Mouse (Mus musculus): ENCODE results near the gene Snapc4.

The Snapc4 gene

GRCm38 (mm10) chr2:26339204-26339551, 41.3 kb downstream of the Snapc4 start:
- DNase-seq (ENCODE audit: low spot score): no peak

GRCm38 (mm10) chr2:26338302-26339203, 41.9 kb downstream of the Snapc4 start:
- DNase-seq (ENCODE audit: low spot score): no peak

- DNase-seq (ENCODE audit: low spot score): no peak
Observed at GRCm38 (mm10) chr2:26330702-26331101, 49.8 kb downstream of the Snapc4 start.

DNA sequence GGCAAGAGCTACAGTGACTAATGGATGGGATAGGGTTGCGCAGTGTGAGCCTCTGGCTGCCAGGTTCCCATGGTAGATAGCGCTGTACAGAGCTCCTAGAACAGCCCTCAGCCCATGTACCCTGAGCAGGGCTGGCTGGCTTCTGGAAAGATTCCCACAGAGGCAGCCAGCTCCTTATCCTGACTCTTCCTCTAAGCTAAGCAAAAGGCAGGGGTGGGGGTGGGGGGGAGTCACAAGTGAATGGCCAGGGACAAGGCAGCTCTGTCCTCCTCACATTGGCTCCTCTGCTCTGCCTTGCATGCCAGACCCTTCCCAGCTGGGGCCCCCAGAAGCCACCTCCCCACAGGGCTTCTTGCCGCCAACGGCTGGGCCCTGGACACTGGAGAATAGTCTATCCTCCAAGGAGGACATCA, 50.4 kb downstream of the Snapc4 start:
- DNase-seq (ENCODE audit: low spot score): no peak

DNA sequence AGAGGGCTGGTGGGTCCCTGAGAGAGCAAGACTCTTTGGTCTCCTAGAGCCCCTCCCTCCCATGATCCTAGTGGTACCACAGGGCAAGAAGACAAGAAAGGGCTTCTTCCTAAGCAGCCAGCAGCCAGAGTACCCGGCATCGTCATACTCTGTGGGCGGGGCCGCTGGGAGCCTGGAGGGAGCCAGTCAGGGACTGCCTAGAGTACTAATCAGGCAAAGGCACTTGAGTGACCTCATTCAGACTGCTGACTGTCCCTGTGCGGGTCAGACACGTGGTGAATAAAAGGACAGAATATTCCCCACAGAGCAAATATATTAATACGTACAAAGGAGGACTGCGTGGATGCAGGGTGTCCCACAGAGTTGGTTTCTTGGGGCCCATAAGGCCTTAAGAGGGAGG, 51.1 kb downstream of the Snapc4 start:
- DNase-seq (ENCODE audit: low spot score): no peak

- no peak for DNase-seq (ENCODE audit: low spot score)
Observed at GRCm38 (mm10) chr2:26327852-26328251, 52.6 kb downstream of the Snapc4 start.

DNA sequence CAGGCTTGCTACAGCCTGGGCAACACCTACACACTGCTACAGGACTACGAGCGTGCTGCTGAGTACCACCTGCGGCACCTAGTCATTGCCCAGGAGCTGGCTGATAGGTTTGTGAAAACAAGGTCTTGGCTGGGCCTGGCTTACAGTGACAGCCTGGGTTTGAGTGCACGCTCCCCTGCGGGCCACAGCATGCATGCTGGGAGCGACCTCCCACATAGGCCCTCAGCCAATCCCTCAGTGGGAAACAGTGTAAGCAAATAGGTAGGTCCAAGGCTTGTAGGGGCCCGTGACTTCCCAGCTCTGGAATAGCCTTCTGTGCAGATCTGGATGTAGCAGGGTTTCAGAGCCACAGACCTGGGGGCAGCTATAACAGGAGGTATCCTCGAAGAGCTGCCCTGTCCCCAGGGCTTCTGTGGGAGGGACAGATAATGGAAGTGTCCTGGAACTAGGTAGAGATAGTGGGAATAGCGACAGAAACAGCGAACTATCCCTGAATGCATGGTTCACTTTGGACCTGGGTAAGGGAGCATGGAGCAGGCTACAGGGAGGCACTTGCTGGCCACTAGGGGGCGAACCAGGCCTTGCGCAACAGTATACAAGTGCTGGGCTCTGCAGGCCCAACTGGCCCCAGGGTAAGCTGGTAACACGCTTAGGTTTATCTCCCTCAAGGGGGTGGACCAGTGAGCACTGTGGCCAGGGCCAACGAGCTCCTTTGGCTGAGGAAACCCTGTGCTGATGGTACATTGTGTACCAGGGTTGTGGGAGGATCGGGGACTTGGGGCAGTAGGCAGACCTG, 54.9 kb downstream of the Snapc4 start:
- DNase-seq (ENCODE audit: low spot score): peak; percentile 33

DNA sequence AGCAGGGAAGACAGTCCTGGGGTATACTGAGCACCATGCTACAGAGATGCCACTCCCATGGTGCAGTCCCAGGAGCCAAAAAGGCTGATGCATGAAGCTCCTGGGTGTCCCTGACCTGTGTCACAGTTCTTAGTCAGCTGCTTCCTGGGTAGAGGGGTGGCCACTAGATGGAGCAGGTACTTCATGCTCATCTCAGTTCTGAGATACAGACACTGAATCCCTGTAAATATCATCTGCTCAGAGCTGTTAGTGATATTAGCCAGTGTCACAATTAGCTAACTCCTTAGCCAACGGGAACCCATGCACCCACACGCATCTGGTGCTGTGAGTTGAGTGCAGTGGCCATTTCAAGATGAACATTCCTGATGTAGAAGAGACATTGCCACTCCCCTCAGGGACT, 55.5 kb downstream of the Snapc4 start:
- DNase-seq (ENCODE audit: low spot score): no peak

DNA sequence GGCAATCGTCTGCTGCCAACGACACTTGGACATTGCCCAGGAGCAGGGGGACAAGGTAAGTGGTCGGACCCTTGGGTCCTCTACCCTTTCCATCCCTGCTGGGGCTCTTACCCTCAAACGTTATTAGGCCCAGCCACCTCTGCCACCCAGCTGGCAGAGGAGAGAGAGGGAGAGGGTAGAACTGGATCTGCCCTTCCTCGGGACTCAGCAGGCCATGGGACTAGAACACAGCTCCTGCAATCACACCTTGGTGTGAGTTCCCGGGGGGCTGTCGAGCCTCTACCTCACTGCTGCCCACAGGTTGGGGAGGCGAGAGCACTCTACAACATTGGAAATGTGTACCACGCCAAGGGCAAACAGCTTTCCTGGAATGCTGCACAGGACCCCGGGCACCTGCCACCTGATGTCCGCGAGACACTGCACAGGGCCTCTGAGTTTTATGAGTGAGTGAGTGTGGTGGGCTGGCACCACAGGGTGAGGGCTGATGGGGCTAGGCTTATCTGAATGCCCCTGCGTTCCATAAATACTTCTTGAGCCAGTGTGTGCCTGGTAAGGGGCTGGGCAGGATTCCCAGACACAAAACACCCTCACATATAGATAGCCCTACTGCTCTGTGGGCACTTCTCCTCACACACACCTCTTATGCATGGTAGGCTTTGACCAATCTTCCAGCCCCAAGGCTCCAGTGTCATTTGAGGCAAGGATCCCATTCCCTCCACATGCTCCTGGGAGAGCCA, 56.7 kb downstream of the Snapc4 start:
- DNase-seq (ENCODE audit: low spot score): no peak

DNA sequence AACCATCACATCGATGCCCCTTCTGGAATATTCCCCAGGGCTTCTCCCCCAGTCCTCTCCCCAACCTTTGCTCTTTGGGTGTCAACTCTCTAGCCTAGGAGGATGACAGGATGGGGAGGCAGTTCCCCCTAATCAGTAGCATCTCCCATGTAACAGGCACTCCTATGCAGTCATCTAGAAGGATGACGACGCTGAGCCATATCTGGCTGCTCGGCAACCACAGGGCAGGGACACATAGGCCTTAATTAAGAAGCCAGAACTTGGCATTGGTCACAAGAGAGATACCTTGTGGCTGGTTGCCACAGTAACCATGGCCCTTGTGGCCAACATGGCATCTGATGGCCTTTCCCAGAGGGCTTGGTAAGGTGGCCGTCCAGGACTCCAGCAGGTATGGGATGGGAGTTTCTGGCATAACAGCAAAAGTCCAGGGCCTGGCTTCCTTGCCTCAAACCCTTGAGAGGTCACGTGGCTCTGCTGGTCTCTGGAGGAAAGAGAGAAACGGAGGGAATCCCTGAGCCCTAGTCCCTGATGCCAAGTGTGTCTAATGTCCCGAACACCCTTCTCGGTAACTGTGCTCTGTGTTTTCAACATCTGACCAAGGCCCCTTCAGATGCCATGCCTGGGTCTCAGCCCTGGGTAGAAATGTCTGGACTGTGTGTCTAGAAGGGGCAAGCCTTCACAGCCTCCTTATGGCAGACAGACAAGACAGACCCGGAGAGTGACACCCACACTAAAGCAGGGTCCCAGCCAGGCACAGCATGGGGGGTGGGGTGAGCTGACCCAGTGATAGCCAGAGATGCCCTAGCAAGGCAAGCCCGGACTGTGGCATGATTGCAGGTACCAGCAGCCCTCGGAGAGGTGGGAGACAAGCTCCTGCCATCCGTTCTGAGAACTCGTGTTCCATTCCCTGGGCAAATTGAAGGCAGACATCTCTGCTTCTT, 59.9 kb downstream of the Snapc4 start:
- DNase-seq (ENCODE audit: low spot score): no peak

DNA sequence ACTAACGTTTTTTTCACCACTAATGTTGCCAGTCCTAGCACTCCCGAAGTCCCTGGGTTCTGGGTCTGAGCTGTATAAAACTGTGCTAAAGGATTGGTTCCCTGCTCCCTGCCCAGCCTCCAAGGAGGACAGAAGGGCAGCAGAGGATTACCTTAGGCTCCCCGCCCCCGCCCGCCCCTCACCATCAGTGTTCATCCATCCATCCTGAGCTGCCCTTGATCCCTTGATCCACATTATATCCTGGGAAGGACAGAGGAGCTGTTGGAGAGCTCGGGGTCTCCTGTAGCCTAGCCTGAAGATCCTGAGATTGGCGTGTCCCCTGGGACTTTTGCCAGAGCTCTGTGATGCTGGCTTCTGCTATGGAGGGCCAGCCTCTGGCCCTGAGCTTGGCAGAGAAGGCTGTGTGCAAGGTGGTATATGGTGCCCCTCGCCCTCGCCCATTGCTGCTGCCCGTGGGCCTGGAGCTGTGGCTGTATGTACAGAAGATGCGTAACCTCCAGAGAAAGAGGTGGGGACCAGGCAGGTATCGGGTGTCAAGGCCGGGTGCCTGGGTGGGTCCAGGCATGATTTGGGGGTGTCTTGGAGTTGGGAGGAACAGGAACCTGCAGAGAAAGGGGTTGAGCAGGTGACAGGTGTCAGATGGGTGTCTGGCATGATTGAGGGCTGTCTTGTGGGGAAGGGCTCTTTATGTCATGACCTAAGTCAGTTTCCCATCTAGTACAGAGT, 60.8 kb downstream of the Snapc4 start:
- no peak for DNase-seq (ENCODE audit: low spot score)

DNA sequence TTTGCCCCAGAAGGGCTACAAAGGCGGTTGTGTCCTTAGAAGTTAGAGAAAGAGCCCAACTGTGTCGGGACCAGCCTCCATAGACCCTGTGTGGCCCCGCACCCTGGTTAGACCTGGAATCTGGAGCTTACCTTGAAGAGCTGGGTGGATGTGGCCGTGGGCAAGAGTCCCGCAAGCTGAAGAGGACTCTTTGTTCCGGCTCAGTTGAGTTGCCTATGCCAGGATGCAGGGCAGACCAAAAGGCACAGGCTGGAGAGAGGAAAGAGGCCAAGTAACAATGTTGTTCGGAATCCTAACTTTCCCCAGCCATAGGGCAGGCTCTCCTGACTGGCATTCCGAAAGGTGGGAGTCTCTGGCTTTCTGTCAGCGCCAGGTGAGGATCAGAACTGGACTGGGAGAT, 61.3 kb downstream of the Snapc4 start:
- no peak for DNase-seq (ENCODE audit: low spot score)

DNA sequence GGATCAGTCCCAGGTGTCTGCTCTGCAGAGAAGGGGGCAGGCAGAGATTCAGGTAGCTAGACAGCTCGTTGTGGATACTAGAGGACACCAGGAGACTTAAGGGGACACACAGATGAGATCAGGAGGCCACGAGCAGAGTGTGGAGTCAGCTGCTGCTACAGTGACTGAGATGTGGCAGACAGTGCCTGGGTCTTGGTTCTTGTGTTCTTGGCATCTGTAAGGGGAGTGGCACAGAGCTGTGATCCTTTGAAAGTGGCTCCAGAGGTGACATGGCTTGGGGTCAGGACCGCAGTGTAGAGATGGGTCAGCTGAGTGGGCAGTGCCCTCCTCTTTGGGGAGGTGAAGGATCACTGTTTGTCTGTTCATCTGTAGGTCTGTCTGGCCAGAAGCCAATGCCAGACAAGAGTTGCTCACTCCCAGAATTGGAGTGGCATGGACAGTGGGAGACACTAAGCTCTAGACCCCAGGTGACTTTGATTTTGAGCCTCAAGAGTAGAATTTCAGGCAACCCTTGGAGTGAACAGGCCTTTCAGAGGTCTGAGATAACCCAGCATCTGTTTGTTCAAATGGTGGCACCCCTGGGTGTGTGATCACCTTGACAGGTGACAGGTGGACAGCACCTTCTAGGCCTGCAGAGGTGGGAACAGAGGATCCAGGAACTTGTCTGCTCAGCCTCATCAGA, 62.3 kb downstream of the Snapc4 start:
- DNase-seq (ENCODE audit: low spot score): no peak

DNA sequence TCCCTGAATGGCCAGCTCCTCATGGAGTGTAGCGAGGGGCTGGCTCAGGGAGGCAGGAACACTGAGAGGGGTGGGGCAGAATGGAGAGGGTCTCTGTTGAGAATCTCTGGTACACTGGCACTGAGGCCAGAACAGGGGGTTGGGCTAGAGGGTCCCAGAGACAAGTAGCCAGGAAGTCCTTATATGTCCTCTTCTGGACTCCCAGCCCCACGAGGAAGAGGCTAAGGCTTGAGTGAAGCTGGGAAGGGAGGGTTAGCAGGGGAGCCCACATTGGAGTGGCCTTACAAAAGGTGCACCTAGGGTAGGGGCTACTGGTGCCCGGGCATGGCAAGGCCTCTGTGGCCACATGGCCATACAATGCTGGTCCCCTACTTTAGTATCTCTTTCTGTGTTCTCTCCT, 63.1 kb downstream of the Snapc4 start:
- DNase-seq (ENCODE audit: low spot score): no peak

DNA sequence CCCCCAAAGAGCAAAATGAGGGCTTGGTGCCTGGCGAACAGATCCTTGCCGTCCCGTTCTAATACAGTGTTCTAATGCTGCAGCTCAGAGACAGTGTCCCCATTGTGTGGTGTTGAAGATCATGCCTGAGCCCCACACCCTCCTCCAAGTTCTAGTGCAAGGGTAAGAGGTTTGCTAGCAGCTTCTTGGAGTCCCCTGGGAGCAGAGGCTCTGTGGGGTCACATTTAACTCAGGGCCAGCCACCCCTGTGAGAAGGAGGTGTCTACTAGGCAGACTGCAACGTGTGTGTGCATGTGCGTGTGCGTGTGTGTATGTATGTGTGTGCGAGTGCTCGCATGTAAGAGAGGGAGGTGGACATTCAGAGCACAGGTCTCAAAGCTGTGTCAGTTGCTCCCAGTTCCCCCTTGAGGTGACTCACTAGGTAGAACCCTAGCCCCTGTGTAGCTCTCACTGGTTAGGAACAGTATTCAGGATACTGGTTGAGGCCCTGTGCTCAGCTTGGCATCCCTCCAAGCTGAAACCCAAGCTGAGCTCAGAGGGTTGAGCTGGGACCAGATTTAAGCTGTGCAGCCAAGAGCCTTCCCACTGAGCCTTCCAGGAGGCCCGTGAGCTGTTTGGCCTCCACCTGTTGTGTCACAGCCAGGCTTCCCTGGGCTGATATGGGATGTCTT, 63.7 kb downstream of the Snapc4 start:
- no peak for DNase-seq (ENCODE audit: low spot score)

GRCm38 (mm10) chr2:26315925-26316311, 64.5 kb downstream of the Snapc4 start:
- no peak for DNase-seq (ENCODE audit: low spot score)

DNA sequence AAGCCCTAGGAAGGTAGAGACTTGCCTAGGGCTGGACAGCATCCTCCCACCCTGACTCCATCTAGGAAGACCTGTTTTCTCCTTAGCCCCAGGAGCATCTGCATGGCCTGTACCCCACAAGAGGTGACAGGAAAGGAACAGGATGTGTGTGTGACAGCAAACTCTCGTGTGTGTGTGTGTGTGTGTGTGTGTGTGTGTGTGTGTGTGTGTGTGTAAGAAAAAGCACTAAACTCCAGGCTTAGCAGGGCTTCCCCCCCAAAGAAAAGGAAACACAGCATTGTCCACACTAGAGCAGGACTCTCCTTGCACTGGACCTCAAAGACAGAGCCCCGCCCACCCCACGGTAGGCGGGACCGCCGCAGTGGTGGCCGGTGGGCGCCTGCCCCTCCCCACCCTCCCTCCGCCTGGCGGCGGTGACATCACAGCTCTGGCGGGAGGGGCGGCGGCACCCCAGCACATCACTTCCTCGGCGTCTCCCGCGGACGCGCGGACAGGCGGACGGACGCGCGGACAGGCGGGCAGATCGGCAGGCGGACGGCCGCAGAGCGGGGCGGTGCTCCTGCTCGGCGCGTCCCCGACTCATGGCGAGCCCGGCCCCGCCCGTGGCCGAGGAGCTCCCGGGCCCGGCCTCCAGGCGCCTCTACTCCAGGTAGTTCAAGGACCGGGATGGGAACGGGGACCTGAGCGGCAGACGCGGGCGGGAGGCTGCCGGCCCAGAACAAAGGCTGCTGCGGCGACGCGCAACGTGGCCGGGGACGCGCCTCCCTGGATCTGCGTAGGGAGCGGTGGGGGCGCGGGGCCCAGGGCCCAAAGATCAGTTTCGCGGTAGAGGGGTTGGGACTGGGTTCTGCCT, 65.2 kb downstream of the Snapc4 start, which contains the start of gene Gpsm1:
Gene Gpsm1 (plus strand): TSS at position 444 of the 853 bp plus-strand sequence.
- peak; percentile 29 for DNase-seq (ENCODE audit: low spot score)

DNA sequence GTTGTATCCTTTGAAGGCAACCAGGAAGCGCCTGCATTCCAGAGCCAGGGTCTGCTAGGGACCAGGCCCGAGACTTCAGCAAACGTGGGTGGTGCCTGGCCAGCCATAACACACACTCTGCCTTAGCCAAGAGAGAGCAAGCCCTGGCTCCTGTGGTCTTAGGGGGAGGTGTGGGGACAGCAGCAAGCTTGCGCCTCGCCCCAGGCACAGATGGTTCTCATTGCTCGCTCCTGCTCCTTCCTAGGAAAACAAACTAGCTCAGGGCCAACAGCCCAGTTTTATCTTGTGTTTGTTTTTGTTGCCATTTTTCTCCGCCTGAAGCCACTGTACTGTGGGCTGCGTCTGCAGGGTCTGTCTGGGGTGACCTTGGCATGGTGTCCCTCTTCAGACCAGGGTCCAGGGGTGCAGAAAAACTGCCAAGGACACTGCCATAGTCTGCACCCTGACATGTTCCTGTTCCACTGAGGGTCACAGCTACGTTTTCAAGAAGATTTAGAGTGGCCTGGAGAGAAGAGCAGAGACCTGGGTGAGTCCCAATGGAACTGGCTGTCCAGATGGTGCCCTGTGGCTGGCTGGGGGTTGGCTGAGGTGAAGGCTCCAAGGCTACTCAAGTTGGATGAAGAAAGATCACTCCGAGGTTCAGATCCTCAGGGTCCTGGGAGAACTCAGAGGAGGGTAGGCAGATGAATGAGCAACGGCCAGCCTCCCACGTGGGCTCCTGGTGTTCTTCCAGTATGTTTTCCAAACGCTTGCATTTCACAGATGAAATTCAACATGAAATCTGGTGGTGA, 66.0 kb downstream of the Snapc4 start:
- no peak for DNase-seq (ENCODE audit: low spot score)
